Mouse (Mus musculus) lung, embryonic 14.5 days (tissue): ENCODE results near the gene Tspyl2. TPM values are rescaled to one million over a fixed set of nuclear protein-coding genes. Genes with fewer than 3 reads are reported as not detected.
"Not testable (repeated sequence)": the region's sequence is repeated elsewhere in the genome, so short reads cannot be mapped to it uniquely, and the experiment has no call there.

Source experiments
- ATAC-seq: fragments of 200-750 bp; cut with Nextera tagmentation; 2 replicates; pipeline ENCODE4 v1.8.0; 2017; ENCODE audit warnings: mild to moderate bottlenecking, moderate TSS enrichment, moderate library complexity; ENCODE audit not compliant: insufficient read depth
- DNase-seq: peaks from one replicate; pipeline ENCODE4 v3.0.0-alpha.2; 2015
- H3K27ac ChIP-seq: fragments of 300-500 bp; sonication (generic); 2 replicates; pipeline ENCODE4 v1.5.1; 2014; ENCODE audit warnings: low read depth, mild to moderate bottlenecking, moderate library complexity
- H3K27me3 ChIP-seq: fragments of 300-500 bp; sonication (generic); 2 replicates; pipeline ENCODE4 v1.6.1; 2014; ENCODE audit warnings: low read length, control low read depth; ENCODE audit not compliant: insufficient read depth
- H3K36me3 ChIP-seq: fragments of 300-500 bp; sonication (generic); 2 replicates; pipeline ENCODE4 v1.6.1; 2014; ENCODE audit warnings: control low read depth; ENCODE audit not compliant: insufficient read depth
- H3K4me1 ChIP-seq: fragments of 300-500 bp; sonication (generic); 2 replicates; pipeline ENCODE4 v1.6.1; 2014; ENCODE audit warnings: antibody characterized with exemption, control low read depth; ENCODE audit not compliant: insufficient read depth
- H3K4me2 ChIP-seq: fragments of 300-500 bp; sonication (generic); 2 replicates; pipeline ENCODE4 v1.6.1; 2014; ENCODE audit warnings: mild to moderate bottlenecking
- H3K4me3 ChIP-seq: fragments of 300-500 bp; sonication (generic); 2 replicates; pipeline ENCODE4 v1.5.1; 2014; ENCODE audit warnings: low read depth, low read length
- H3K9ac ChIP-seq: fragments of 300-500 bp; sonication (generic); 2 replicates; pipeline ENCODE4 v1.6.1; 2014
- H3K9me3 ChIP-seq: fragments of 300-500 bp; sonication (generic); 2 replicates; pipeline ENCODE4 v1.6.1; 2016; ENCODE audit warnings: low read depth, low read length, control low read depth
- CTCF ChIP-seq: IDR thresholded peaks from 2 replicates; pipeline ENCODE4 v1.5.1; 2016; ENCODE audit warnings: antibody characterized with exemption, low read depth
- WGBS: fragments of 180-500 bp; shearing (Covaris S2); extraction: QIAGEN DNeasy Blood & Tissue Kit; methylation state at CpG from one replicate; pipeline ENCODE4 v1.1.7; 2014; 5-methylcytosine and 5-hydroxymethylcytosine counted together
- polyA plus RNA-seq: library from polyadenylated mRNA; unstranded; fragments of >200 nt; fragmentation: Nextera tagmentation; extraction: Ambion mirVana; gene quantifications from 2 replicates; pipeline ENCODE4 v1.2.1, GENCODE M21; 2014

Tspyl2 gene
- polyA plus RNA-seq, 1 experiment from 2014 or later, result 26.0 TPM

- H3K4me1 ChIP-seq, result no peaks in the 10 kb centered on the region
- no peak overlapping the region for H3K27ac ChIP-seq
- DNase-seq (no peak), ATAC-seq (no peak)
- H3K9me3 ChIP-seq, result no peaks in the 10 kb centered on the region
- WGBS, result 90% methylated on average over 15 of the region's 15 CpGs
- peaks cover 19% of the 10 kb centered on the region; the same call in 1 of the 2 replicates for H3K27me3 ChIP-seq
- H3K4me3 ChIP-seq, result no peak overlapping the region
- H3K4me2 ChIP-seq, result no peak overlapping the region
- H3K36me3 ChIP-seq, result no peaks in the 10 kb centered on the region
- H3K9ac ChIP-seq, result no peak overlapping the region
- TF ChIP-seq CTCF, result no peak
Observed at GRCm38 (mm10) chrX:152346587-152346986, 4.4 kb upstream of the Tspyl2 start.

DNA sequence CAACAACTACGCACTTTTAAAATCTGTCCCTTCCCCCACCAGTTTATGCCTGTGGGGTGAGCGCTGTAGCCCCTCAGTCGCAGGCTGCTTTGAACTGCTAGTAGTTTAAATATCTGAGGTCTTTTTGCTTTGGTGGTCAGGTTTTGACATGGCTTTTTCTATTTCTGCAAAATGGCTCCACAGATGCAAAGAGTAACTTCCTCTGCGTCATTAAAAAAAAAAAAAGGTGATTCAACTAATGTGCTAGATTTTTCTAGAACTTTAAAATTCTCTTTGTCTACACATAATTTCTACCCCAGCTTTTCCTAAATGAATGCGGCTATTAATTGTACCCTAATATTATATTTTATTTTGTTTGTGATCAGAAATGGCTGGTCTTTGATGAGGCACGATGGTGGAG, 678 bp upstream of the Tspyl2 start:
- WGBS, result 26% methylated on average over 6 of the region's 6 CpGs
- no peaks in the 10 kb centered on the region for H3K9me3 ChIP-seq
- H3K36me3 ChIP-seq, result peaks cover 19% of the 10 kb centered on the region; the same call in 1 of the 2 replicates
- H3K4me3 ChIP-seq, result peak overlapping the region; percentile 62
- ATAC-seq (no peak), DNase-seq (no peak)
- no peak overlapping the region; the same call in 1 of the 2 replicates for H3K9ac ChIP-seq
- H3K27me3 ChIP-seq, result peaks cover 15% of the 10 kb centered on the region; the same call in 1 of the 2 replicates
- H3K4me1 ChIP-seq, result no peaks in the 10 kb centered on the region
- peak overlapping the region; percentile 86 for H3K27ac ChIP-seq
- H3K4me2 ChIP-seq, result peak overlapping the region; percentile 54
- no peak for TF ChIP-seq CTCF

- Histone ChIP-seq H3K4me3 (peak overlapping the region; percentile 62), H3K9ac (peak overlapping the region; percentile 79), H3K4me1 (no peaks in the 10 kb centered on the region), H3K27me3 (peaks cover 15% of the 10 kb centered on the region; the same call in 1 of the 2 replicates), H3K9me3 (no peaks in the 10 kb centered on the region), H3K4me2 (peak overlapping the region; percentile 57), H3K36me3 (peaks cover 19% of the 10 kb centered on the region; the same call in 1 of the 2 replicates), H3K27ac (peak overlapping the region; percentile 80)
- TF ChIP-seq CTCF, result no peak
- no peak for ATAC-seq
- peak; percentile 13 for DNase-seq
- 25% methylated on average over 11 of the region's 11 CpGs for WGBS
Observed at GRCm38 (mm10) chrX:152341496-152341895, 729 bp downstream of the Tspyl2 start.

DNA sequence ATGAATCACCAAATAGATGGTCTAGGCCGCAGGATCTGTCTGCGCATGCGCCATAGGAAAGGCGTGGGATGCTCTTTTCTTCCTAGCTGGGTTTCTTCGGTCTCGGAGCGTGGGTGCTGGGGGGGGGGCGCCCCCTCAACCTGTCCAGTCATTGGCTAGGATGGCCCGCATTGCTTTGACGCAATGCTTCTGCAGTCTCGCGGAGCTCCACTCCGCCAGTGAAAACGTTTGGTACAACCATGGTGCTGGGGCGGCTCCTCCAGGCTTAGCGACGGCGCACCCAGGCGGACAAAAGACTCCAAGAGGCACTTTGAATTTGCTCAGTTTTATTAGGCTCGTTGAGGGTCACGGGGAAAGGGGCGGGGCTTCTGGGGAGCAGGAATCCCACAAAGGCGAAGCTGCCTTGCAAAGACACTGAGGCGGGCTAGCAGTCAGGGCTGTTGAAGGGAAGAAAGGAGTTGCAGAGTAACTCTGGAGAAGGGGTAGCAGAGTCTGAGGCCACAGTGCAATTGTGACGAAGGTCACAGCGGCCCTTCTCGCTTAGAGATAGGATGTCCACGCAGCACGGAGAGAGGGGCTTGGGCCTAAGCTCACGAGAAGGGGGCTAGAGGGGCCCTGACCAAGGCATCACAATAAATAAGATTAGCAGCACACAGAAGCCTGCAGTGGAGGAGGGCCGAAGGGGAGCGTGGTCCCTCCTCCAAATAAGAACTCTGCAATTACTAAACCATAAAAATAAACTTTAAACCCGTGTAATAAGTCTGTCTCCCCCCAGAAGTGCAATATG, 5.5 kb downstream of the Tspyl2 start:
- Histone ChIP-seq H3K4me2 (peak overlapping the region; percentile 59), H3K9me3 (no peaks in the 10 kb centered on the region), H3K4me3 (peak overlapping the region; percentile 27), H3K36me3 (peaks cover 19% of the 10 kb centered on the region; the same call in 1 of the 2 replicates), H3K27ac (peak overlapping the region; percentile 93), H3K4me1 (no peaks in the 10 kb centered on the region), H3K27me3 (no peaks in the 10 kb centered on the region), H3K9ac (peak overlapping the region; percentile 52)
- ATAC-seq (peak; percentile 99), DNase-seq (peak; percentile 92)
- no peak for TF ChIP-seq CTCF
- 10% methylated on average over 33 of the region's 33 CpGs for WGBS

DNA sequence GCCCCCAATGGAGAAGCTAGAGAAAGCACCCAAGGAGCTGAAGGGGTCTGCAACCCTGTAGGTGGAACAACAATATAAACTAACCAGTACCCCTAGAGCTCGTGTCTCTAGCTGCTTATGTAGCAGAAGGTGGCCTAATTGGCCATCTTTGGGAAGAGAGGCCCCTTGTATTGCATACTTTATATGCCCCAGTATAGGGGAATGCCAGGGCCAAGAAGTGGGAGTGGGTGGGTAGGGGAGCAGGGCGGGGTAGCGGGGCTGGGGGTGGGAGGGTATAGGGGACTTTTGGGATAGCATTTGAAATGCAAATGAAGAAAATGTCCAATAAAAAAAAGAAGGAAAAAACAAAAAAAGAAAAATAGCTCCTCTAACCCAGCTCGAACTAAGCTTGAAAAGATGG, 6.1 kb downstream of the Tspyl2 start:
- H3K27ac ChIP-seq, DNase-seq, H3K9me3 ChIP-seq, H3K9ac ChIP-seq, H3K4me1 ChIP-seq, H3K27me3 ChIP-seq: not testable (repeated sequence)
- WGBS, result 32% methylated on average over 4 of the region's 4 CpGs
- H3K4me2 ChIP-seq, result peak overlapping the region; percentile 59
- H3K4me3 ChIP-seq, result peak overlapping the region; percentile 27; the same call in 1 of the 2 replicates
- H3K36me3 ChIP-seq, result peaks cover 19% of the 10 kb centered on the region; the same call in 1 of the 2 replicates
- ATAC-seq, result peak; percentile 36; the same call in 1 of the 2 replicates

GRCm38 (mm10) chrX:152329400-152329799, 12.8 kb downstream of the Tspyl2 start:
- H3K9ac ChIP-seq, H3K27ac ChIP-seq, H3K36me3 ChIP-seq, DNase-seq, H3K4me2 ChIP-seq, H3K27me3 ChIP-seq, ATAC-seq, H3K9me3 ChIP-seq, H3K4me3 ChIP-seq, H3K4me1 ChIP-seq: not testable (repeated sequence)

- Histone ChIP-seq H3K9ac (peak overlapping the region; percentile 16; the same call in 1 of the 2 replicates), H3K27me3 (no peaks in the 10 kb centered on the region), H3K9me3 (no peaks in the 10 kb centered on the region), H3K36me3 (no peaks in the 10 kb centered on the region), H3K4me3 (peak overlapping the region; percentile 53), H3K4me1 (no peaks in the 10 kb centered on the region), H3K4me2 (peak overlapping the region; percentile 60), H3K27ac (no peak overlapping the region)
- DNase-seq (no peak), ATAC-seq (peak; percentile 26; the same call in 1 of the 2 replicates)
- whole genome bisulfite sequencing, result 14% methylated on average over 8 of the region's 8 CpGs
- no peak for TF ChIP-seq CTCF
Observed at GRCm38 (mm10) chrX:152327689-152328052, 14.6 kb downstream of the Tspyl2 start.
